Comparison of ENCODE assay signal across 8 mouse cellular contexts in the genomic region with DNA sequence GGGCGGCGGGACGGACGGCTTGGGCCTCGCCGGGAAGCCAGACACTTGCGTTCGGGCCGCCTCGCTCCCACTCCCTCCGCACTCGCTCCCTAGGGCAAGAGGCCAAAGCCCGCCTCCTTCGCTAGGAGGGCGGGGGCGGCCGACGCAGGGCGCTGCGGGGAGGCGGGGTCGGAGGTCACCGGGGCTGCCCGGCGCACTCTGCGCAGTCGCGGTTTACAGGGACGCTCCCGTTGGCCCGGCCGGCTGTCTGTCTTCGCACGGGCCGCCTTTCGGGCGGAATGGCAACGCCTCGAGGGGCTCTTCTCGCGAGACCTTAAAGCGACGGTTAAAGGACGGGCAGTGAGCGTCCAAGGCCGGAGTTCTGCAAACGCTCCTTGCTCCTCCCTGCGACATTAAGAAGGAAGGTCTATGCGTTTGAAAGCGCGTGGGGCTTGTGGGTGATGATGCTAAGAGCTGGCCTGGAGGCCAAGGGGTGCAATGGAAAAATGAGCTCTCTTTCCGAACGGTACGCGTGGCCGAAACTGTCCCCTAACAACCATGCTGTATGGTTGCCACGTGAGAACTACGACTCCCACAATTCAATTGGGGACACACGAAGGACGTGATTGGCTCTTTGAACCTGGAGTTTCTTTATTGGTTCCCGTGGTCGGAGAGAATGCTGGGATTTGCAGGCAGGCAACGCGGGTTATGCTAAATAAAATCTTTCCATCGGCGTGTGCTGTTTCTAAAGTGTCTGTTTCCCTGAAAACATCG. TPM values are rescaled to one million over a fixed set of nuclear protein-coding genes. Genes with fewer than 3 reads are reported as not detected.
DNase-seq lines count a peak whose midpoint lies in the region; ATAC-seq lines count a peak whose summit lies in the region.

A gene (minus strand): TSS at position 87 of the 753 bp plus-strand sequence.

- no peaks in the 10 kb centered on the region for H3K9me3 ChIP-seq in hindbrain, embryonic 12.5 days (replicated peaks)

- H3K4me3 ChIP-seq in hindbrain, embryonic 12.5 days: peak within 1 kb of the TSS; percentile 98

- ATAC-seq in hindbrain, embryonic 12.5 days (ENCODE audit: low FRiP score): peak; percentile 98

- H3K9ac ChIP-seq in hindbrain, embryonic 12.5 days: peak within 1 kb of the TSS; percentile 98

- WGBS in hindbrain, embryonic 12.5 days: under 1% methylated on average over 62 of the region's 67 CpGs

- H3K4me2 ChIP-seq in hindbrain, embryonic 12.5 days (replicated peaks): peak within 1 kb of the TSS; percentile 67

- H3K27ac ChIP-seq in hindbrain, embryonic 12.5 days: peak within 1 kb of the TSS; percentile 98

- H3K27me3 ChIP-seq in hindbrain, embryonic 12.5 days: no peaks in the 10 kb centered on the region

- DNase-seq in NIH3T3 (ENCODE audit: low read depth): peak; percentile 100
- DNase-seq in cerebellum, postnatal 10 days: peak; percentile 100
- peak; percentile 98 to 100 for DNase-seq in frontal cortex, postnatal 10 days (ENCODE audit: low spot score in 2 of 2)
- DNase-seq in layer of hippocampus, postnatal 14 days (ENCODE audit: low spot score in 2 of 2): peak; percentile 99 to 100
- peak; percentile 100 for DNase-seq in lung, postnatal 14 days
- peak; percentile 97 for DNase-seq in retina, adult 2 months (ENCODE audit: low read depth, low spot score)
- DNase-seq in thymus, postnatal 36 days: peak; percentile 99 to 100

- H3K36me3 ChIP-seq in hindbrain, embryonic 12.5 days: peaks cover 8% of the 10 kb centered on the region

- peaks cover 20% of the 10 kb centered on the region for H3K4me1 ChIP-seq in hindbrain, embryonic 12.5 days

RNA-seq across cellular contexts. Expression of the gene that starts here (rescaled TPM):
- polyA plus RNA-seq in hindbrain, embryonic 12.5 days (2016; fragmentation: Nextera tagmentation; extraction: Ambion mirVana): 97.7 and 101 TPM in 2 replicates
- total RNA-seq in layer of hippocampus, postnatal 14 days (2021): 100 to 1,000 TPM; 136 to 141 TPM

Comparison
In these comparisons a context has a peak if more than half of its experiments do, and no peak if none do; other contexts are left out.
1. Peak in every context shown above with its lines: DNase-seq, ATAC-seq, H3K4me3 ChIP-seq and H3K27ac ChIP-seq.